Mouse (Mus musculus) T-helper 17 cell (primary cell): Measurements from ENCODE around the gene Ptpro.

ENCODE experiments used
- in situ Hi-C, 2 experiments: fragments of 300-600 bp; cut with MboI, MseI; formaldehyde crosslinking; loops; 1 replicate in 1 of 2; 2 replicates in 1 of 2; pipeline ENCODE4 v1.15.1; 2025; ENCODE audit warnings: high pct_unique_total_duplicates in 2 of 2

The Ptpro gene

DNA sequence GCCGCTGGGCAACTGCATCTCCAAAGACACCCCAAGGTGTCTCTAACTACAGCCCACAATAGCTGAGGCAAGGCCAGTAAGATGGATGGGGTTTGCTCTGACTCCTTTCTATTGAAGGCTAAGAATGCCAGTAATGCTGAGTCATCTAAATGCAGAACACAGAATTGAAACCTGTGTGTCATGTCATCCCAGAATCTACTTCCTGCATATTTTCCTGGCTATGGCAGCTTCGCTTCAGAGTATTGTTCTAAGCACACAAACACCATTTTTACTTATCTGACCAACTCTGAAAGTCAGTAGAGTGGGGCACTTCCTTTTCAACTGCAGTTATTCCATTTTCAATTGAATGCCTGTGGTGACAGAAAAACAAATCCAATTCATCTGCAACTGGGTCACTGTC is 40.3 kb downstream of the Ptpro start:
- in situ Hi-C loops, result no loop called here

DNA sequence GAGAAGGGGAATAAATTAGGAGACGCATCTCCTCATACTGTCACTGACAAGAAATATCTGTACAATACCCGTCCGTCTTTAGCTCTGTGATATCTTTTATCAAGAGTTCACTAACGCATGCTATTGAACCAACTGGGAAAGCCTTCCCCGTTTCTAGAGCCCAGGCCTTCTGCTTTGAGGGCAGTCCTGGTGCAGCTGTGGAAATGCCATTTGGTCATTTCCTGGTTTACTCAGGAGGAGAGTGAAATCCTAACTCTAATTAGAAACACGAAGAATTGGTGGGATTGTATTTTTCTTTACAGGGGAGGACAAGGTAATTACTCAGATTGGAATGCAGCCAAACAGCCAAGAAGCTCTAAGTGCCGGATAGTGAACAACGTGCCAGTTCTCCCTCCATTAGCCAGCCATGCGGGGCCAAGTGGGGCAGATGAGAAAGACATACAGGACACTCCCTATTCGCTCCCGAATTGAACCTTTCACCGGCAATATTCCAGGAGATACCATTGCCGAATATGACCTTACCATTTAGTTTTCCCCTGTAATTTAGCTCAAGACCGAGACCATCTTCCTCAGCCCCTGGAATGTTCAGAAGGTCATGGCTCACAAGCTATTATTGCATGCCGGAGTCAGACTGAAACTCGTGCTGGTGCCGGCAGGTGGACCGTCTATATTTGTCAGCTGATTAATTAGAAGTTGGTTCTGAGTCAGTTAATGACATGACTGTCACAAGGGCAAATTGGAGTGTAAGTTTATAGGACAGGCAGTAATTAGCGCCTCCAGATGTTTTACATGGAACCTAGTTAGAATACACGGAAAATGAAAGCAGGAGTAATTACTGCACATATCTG is 43.1 kb downstream of the Ptpro start:
- in situ Hi-C loops, result no loop called here

DNA sequence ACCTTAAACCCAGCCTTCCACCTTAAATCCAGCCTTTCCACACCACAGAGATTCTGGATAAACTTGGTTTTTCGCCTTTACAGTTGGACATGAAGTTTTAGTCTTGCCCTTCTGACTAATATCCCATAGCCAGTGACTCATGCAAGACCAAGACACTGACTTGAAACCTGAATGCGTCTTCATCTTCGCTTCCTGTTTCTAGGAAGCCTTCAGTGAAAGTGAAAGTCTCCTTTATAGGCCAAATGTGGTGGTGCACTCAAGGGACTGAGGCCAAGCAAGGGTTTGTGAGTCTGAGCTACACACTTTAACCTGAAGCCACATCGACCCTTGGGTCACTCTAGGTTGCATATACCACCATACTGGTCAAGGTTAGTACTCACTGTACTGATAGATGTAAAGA is 50.4 kb downstream of the Ptpro start:
- in situ Hi-C loops, result no loop called here

DNA sequence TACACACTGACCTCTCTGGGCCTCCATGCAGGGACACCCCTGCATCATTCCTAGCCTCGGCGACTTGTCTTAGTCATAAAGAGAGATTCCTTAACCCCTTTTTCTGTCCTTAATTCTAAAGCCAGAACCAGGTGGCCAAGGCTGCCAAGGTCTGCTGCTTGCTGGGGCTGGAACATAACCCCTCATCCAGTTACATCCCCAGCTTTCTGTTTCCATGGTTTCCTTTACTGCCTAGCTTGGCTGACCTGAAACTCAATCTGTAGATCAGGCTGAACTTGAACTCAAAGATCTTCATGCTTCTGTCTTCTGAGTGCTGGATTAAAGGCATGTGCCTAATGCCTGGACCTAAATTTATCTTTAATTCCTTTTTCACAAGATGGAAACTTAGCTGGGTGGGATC is 51.7 kb downstream of the Ptpro start:
- in situ Hi-C loops, result no loop called here

DNA sequence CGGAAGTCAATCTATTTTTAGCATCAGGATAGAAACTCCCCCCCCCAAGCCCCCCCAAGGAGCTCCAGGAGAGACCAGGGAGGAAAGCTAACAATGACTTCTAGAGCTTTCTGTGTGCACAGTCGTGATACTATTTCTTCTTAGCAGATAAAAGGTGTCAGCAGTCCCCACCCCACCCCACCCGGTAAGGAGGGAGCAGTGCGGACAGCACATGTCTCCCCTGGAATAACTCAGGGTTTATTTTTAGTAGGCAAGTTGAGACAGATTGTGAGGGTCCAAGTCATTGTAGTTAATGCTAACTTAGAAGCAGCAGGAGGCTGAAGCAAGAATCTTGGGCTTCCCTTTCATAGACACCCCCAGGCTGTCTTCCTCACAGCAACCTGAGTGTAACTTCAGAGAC is 63.1 kb downstream of the Ptpro start:
- in situ Hi-C loops, result loop anchor here in 1 of 2 experiments (10.0 kb wide), 1 partner anchor 1600 kb away; no protein-coding TSS in a partner anchor

DNA sequence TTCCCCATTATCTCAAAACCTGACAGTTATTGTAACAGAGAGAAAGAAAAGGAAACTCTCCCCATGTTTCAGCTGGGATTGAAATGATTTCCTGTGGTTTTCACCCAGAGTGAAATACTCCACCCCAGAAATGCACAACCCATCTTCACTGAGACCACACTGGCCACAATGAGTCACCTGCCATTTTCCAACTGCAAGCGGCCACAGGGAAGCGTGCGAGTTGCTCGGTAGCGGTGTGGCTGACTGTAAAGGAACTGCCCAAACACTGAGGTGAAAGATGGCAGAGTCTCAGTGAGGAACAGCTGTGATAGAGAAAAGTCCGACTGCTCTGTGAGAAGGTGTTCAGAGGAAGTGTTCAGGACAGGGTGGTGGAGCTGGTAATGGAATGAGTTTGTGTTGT is 64.2 kb downstream of the Ptpro start:
- in situ Hi-C loops, result loop anchor here in 1 of 2 experiments (10.0 kb wide), 1 partner anchor 1598 kb away; no protein-coding TSS in a partner anchor

DNA sequence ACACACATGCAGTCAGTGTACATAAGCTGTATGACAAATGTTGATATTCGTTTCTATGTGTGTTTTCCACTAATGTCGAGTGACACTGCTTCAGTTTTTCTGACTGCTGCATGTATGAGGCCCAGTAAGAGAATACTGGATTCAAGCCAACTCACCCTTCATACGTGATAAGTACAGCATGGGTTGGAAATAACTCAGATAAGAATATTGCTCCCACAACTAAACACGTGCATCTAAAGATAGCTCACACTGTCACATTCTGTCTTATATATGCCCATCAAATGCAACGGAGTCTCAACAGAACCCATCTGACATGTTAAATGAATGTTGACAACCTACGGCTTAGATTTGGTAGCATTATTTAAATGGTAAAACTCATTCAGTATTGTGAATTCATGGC is 65.4 kb downstream of the Ptpro start:
- in situ Hi-C loops, result loop anchor here in 1 of 2 experiments (10.0 kb wide), 1 partner anchor 1597 kb away; no protein-coding TSS in a partner anchor

DNA sequence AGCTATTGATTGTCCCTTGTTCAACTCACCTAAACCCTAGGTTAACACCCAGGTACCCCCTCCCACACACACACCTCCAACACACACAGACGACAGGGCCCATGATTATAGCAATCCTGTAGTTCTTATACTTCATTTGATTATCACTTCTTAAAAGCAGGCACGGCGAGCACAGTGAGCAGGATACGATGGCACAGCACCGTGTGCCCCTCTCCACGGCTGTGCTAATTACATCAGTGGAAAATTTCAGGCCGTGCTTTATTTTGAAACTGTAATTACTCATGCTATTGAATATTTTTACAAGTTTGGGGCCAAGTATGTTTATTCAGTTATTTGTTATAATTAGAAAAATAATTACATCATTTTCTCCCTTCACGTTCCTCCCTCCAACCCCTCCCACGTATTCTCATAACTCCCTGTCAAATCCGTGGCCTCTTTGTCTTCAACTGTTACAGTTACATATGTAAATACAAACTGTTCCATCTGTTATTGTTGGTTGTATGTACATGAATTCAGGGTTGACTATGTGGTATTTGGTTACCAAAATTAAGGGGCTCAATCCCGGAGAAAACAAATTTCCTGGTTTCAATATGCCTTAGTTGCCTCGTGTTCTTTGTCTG is 66.2 kb downstream of the Ptpro start:
- in situ Hi-C loops, result loop anchor here in 1 of 2 experiments (10.0 kb wide), 1 partner anchor 1596 kb away; no protein-coding TSS in a partner anchor

DNA sequence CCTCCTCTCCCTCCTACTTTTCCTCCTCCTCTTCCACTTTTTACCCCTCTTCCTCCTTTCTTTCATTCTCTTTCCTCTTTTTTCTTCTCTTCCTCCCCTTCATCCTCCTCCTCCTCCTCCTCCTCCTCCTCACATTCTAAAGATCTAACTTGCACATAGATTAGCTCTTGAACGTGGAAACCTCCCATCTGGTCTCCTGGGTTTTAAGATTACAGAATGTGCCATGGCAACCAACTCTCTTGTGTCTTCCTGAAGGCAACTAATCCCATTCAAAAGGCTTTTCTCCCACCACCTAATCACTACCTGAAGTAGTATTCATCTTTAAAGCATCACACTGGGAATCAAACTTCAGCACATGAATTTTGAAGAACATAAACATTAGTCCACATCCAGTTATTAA is 67.5 kb downstream of the Ptpro start:
- in situ Hi-C loops, result loop anchor here in 1 of 2 experiments (10.0 kb wide), 1 partner anchor 1595 kb away; no protein-coding TSS in a partner anchor

DNA sequence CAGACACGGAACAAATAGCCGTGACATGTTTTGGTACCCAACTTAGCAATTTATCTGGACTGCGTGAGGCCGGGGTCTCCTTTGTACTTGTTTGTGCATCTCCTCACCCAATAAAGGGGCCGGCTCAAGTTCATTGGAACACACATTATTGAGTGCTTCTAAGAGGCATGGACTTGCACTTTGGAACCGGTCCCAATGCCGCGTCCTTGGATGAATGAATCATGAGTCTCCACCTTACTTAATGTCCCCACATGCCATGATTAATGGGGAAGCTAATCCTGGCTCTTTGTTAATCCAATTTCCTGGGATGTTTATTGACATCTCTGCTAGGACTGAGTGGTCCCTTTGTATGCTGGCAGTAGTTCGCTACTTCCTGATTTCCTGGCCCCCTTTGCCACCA is 75.6 kb downstream of the Ptpro start:
- in situ Hi-C loops, result no loop called here

DNA sequence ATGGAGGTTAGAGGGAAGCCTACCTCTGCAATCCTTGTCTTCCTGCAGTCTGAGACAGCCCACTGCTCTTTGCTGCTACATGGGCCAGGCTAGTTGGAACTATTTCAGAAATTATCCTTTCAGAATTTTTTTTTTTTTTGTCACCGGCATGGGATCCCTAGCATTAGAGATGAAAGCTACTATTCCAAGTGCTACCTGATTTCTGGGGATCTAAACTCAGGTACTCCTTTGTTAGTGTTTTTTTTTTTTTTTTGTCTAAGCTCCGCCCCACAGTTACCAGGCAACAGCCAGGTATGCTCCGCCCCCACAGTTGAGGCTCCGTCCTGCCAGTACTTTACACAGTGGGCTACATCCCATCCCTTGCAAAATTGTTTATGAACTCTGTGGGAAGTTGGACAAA is 76.1 kb downstream of the Ptpro start:
- in situ Hi-C loops, result no loop called here

DNA sequence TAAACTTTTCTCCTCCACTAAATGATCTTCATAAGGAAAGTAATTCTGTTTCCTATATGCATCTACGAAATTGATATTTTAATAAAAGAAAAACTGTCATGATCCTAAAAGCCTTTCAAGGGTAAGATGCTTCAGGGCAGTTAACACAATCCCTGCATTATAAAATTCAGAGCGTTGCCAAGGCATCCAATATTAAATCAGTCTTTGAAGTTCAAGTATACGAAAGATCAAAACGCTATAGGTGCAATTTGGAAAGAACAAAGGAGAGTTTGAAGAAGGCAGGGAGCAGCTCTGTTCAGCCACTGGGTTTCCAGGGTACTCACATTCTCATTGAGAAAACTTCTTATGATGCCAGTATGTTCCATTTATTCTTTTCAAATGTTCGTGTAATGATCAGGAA is 78.7 kb downstream of the Ptpro start:
- in situ Hi-C loops, result no loop called here

DNA sequence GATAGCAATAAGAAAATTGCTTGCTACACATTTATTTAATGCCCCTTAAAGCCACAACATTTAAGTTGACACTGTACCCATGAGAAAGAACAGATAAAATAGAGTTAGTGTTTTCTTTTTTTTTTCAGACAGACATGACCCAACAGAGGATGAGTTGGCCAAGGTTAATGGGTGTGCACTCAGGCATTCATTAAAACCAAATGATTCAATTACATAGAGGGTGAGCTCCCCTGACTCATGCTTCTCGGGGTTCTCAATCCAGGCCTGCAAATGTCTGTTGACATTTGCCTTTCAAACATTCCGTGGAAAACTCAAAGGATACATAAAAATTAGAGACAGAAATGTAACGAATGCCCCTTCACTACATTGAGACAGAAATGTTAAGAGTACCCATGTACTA is 79.7 kb downstream of the Ptpro start:
- in situ Hi-C loops, result no loop called here

DNA sequence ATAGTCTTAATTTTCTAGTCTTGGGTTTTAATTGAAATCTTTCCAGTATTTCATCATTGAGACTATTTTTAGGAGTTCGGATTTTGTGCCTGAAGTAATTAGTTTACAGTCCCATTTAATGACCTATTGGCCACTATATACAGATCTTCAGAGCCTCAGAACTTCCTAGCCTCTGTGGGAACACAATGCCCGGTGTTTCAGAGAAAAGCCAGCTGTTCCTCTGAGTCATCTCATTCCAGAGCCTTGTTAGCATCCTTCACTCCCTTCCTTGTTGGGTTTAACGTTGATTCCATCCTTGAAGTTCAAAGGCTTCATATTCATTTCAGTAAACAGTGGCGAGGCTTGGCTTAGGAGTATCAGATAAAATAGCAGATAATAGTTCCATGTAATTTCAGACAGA is 87.0 kb downstream of the Ptpro start:
- in situ Hi-C loops, result no loop called here

DNA sequence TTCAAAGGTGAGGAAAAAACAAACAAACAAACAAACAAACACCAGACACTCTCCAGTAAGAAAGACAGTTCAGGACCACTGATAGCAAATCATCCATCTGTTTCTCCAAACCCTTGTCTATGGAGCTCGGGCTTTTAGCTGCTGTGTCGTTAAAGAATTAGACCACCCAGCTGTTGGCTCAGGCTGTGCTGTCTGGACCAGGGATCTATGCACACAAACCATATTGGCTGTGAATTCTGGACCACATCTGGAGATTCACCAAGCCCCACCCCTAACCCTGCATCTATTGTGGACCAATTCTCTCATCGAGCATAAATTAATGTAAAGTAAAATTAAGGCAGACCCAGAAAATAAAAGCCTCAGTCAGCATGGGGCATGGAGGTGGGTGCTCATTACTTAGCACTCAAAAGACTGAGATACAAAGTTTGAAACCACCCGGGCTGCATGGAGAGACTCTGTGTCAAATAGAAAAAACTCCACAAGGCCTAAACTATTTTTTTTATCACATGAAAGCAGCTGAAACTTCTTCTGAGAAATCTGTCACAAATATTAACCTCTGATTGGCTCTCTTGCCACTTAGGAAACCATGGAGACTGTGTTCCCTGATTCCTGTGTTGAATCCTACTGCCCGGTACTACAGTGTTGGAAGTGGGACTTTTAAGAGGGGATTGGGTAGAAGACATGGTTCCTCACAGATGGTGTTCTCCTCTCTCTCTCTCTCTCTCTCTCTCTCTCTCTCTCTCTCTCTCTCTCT is 91.7 kb downstream of the Ptpro start:
- in situ Hi-C loops, result no loop called here

DNA sequence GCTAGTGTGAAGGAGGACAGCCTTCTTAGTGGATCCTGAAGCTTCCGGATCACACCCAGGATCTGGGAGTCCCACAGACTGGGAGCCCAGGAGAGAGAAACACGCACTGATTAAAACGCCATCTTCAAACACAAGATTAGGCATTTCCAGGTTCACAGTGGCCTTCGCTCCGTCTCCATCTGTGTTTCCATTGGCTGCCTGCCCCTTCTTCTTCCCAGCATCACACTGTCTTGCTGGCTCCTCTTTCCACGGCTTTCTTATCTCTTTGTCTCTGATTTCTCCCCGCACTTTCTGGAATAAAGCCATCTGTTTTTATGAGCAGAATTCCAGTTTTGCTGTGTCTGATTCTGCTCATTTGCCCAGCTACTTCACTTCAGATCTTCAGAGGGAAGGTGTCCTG is 108.0 kb downstream of the Ptpro start:
- in situ Hi-C loops, result no loop called here

DNA sequence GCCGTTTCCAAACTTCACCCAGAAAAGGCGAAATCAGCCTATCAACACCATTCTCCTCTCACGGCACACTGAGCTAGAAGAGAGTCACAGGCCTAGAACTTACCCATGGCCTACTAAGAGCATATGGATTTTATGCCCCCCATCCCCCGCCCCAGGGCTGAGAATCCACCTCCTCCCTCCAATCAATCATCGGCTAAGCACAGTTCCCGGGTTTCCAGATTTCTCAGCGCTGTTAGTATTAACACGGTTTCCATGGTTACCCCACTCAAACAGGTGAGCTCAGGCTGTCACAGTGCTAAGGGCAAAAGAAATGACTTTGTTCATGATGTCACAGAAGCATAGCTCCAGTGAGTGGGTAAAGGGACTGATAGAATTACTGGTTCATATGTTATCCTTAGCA is 110.1 kb downstream of the Ptpro start:
- in situ Hi-C loops, result no loop called here

DNA sequence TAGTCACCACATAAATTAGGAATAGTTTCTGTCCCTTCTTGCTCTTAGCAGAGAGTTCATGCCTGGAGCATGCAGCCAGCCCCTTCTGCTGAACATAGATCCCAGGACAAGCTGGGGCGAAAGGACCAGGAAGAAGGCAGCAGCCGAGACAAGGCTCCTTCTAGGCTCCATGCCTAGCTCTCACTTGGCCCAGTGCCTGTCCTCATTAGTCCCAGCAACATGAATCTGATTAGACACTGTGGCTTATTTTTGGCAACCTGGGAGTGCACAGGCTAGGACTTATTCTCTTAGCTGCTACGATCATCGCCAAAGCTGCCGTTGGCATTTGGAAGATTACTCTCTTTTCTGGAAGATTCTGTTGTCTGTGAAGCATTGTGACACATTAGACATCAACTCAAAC is 112.6 kb downstream of the Ptpro start:
- in situ Hi-C loops, result no loop called here

DNA sequence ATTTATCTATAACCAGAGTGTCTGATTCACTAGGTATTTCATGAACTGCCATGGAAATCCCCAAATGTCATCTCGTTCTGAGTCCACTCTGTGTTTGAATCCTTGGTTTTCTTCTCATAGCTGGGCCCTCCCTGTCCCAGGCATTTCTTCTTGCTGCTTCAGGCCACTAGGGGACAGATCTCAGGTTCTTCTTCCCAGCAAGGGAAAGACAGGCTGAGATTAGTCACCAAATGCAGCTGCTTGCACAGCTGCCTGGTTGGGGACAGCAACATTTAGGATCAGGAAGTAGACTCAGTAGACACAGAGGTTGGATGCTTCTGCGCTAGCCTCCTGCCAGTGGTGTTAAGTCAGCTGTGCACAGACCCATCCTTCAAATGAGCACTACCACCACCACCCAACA is 113.5 kb downstream of the Ptpro start:
- in situ Hi-C loops, result no loop called here

DNA sequence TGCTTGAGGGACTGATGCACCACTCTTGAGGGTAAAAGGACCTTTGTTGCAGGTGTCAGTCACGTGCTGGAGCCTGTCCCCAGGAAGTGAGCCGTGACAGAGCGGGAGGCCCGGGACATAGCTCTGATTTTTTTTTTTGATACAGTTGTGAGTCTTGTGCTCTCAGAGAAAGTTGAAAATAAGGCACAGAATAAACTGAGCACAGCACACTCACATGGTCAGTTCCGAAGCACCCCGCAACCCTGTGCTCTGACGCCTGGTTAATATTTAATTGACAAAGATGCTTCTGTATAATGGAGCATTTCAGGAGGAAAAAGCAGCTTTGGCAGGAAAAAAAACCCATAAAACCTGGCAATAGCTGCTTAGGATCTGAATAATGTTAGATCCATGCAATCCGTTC is 118.6 kb downstream of the Ptpro start:
- in situ Hi-C loops, result no loop called here

DNA sequence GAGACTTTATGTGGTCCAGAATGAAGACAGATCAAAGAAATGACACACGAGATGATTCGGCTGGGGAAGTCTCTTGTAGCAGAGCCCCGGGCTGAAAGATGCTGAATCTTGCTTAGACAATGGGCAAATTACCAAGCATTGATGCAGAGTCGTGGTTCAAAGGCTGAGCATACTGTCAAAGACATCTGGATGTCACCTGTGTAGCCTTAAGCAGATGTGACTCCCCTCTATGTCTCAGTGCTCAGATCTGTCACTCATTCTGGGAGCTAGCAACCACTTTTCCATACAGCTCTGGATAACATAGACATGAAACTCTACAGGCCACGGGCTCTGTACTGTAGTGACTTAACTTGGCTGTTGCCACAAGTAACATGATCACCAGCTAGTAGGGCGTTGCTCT is 119.3 kb downstream of the Ptpro start:
- in situ Hi-C loops, result no loop called here

DNA sequence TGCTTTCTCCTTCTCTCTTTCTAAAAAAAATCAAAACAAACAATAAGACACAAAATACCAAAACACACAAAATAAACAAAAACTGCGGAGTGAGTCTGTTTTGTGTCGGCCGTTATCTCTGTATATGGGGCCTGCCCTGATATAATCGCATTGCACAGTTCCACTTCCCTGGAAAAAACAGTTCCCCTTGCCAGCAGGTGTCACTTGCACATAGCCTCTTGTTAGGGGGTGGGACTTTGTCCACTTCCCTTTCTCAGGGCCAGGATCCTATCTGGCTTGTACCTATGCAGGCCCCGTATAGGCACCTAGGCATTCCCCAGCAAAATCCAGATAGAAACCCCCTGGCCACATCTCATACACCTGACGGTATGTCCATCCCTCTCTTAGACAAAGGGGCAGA is 121.8 kb downstream of the Ptpro start:
- in situ Hi-C loops, result no loop called here
